Mouse (Mus musculus): ENCODE measurements at regions not wholly inside any gene's neighbourhood (a gene's known extent, or its start where the extent isn't known, plus 50 kb on each side); places are given as distances from the start of the nearest gene placed in this dataset.
"Not testable (repeated sequence)": the region's sequence is repeated elsewhere in the genome, so short reads cannot be mapped to it uniquely, and the experiment has no call there.

DNA sequence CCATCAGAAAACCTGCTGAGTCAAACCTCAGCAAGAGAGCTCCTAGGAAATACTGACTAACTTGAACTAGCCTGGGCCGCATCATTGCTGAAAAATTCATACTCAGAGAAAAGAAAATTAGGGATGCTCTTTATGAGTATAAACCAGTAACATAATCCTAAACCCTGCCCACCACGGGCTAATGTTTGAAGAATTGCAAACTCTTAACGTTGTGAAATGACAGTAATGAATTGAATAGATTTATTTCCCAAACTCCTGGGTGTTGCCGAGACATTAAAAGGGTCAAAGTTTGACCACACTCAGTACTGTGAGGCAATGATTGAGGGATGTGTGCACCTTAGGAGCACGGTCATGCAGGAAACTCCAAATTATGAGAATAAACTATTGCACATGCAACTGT lies 125.3 kb downstream of the Gipc2 start:
- no peak for DNase-seq (ENCODE audit: low read depth, low spot score)
- no peak for TF ChIP-seq CHD2 (IDR thresholded peaks at IDR 0.05; ENCODE audit: low read depth, low read length)
- TF ChIP-seq ZNF384 (IDR thresholded peaks at IDR 0.05; ENCODE audit: low read depth, low read length), result no peak
- no peak for TF ChIP-seq ZC3H11A (IDR thresholded peaks at IDR 0.05; ENCODE audit: borderline replicate concordance, low read depth, low read length)
- no peak for TF ChIP-seq MAFK (IDR thresholded peaks at IDR 0.05; ENCODE audit: insufficient read depth, low read depth, low read length)
- TF ChIP-seq HCFC1 (IDR thresholded peaks at IDR 0.05; ENCODE audit: borderline replicate concordance, insufficient read depth, low read length), result no peak
- H3K9ac ChIP-seq (ENCODE audit: insufficient read depth, low read depth, low read length, poor library complexity, severe bottlenecking), result no peak overlapping the region
- H3K4me3 ChIP-seq (ENCODE audit: insufficient read depth in 1 of 2, low read depth in 1 of 2, low read length in 2 of 2, poor library complexity in 1 of 2, severe bottlenecking in 1 of 2), result no peak overlapping the region
- H3K36me3 ChIP-seq (ENCODE audit: control insufficient read depth, insufficient read depth, low read length, poor library complexity, severe bottlenecking), result no peaks in the 10 kb centered on the region
- H3K9me3 ChIP-seq (ENCODE audit: control insufficient read depth, insufficient read depth, low read depth, low read length), result no peaks in the 10 kb centered on the region
- H3K27ac ChIP-seq (ENCODE audit: insufficient read depth, low read depth, low read length, poor library complexity, severe bottlenecking), result no peak overlapping the region
- no peaks in the 10 kb centered on the region for H3K4me1 ChIP-seq (ENCODE audit: control insufficient read depth in 2 of 2, insufficient read depth in 2 of 2, low read length in 2 of 2, poor library complexity in 1 of 2)
- in situ Hi-C loops (cut with MboI; ENCODE audit: low sequenced_read_pairs in 2 of 2, unreplicated experiment in 2 of 2), result no loop called here

DNA sequence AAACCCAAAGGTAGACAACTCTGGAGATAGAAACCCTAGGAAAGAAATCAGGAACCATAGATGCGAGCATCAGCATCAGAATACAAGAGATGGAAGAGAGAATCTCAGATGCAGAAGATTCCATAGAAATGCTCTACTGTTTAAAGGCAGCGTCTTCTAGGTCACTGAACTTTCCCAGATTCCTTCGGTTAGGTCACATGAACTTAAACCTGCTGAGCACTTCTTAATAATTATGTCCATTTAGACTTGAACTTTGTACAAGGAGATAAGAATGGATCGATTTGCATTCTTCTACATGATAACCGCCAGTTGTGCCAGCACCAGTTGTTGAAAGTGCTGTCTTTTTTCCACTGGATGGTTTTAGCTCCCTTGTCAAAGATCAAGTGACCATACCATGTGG lies 129.2 kb downstream of the Gipc2 start:
- H3K4me3 ChIP-seq (ENCODE audit: insufficient read depth in 1 of 2, low read depth in 1 of 2, low read length in 2 of 2, poor library complexity in 1 of 2, severe bottlenecking in 1 of 2); H3K27ac ChIP-seq (ENCODE audit: insufficient read depth, low read depth, low read length, poor library complexity, severe bottlenecking); H3K9me3 ChIP-seq (ENCODE audit: control insufficient read depth, insufficient read depth, low read depth, low read length); H3K4me1 ChIP-seq (ENCODE audit: control insufficient read depth in 2 of 2, insufficient read depth in 2 of 2, low read length in 2 of 2, poor library complexity in 1 of 2); H3K36me3 ChIP-seq (ENCODE audit: control insufficient read depth, insufficient read depth, low read length, poor library complexity, severe bottlenecking); DNase-seq (ENCODE audit: low read depth, low spot score); H3K9ac ChIP-seq (ENCODE audit: insufficient read depth, low read depth, low read length, poor library complexity, severe bottlenecking); in situ Hi-C loops (cut with MboI; ENCODE audit: low sequenced_read_pairs in 2 of 2, unreplicated experiment in 2 of 2): not testable (repeated sequence)

DNA sequence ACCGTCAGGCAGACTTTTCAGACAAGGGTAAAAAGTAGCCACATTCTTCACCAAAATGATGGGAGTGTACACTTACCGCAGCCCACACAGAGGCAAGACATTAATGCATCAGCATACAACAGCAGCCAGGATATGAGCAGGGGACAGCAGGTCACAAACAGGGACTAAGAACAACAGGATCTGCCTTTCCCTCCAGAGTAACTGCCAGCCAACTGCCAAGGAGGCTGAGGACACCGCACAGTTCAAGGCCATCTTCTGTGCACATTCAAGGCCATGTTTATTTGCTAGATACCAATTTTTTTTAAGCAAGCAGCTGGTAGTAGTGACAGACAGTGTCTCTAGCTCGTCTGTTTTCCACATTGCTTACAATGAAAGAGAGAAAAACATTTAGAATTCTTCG lies 130.6 kb downstream of the Gipc2 start:
- Histone ChIP-seq H3K36me3 (ENCODE audit: control insufficient read depth, insufficient read depth, low read length, poor library complexity, severe bottlenecking) (no peaks in the 10 kb centered on the region), H3K9ac (ENCODE audit: insufficient read depth, low read depth, low read length, poor library complexity, severe bottlenecking) (no peak overlapping the region), H3K27ac (ENCODE audit: insufficient read depth, low read depth, low read length, poor library complexity, severe bottlenecking) (no peak overlapping the region), H3K4me3 (ENCODE audit: insufficient read depth in 1 of 2, low read depth in 1 of 2, low read length in 2 of 2, poor library complexity in 1 of 2, severe bottlenecking in 1 of 2) (no peak overlapping the region), H3K9me3 (ENCODE audit: control insufficient read depth, insufficient read depth, low read depth, low read length) (no peaks in the 10 kb centered on the region), H3K4me1 (ENCODE audit: control insufficient read depth in 2 of 2, insufficient read depth in 2 of 2, low read length in 2 of 2, poor library complexity in 1 of 2) (no peaks in the 10 kb centered on the region)
- TF ChIP-seq MAFK (IDR thresholded peaks at IDR 0.05; ENCODE audit: insufficient read depth, low read depth, low read length) (no peak), ZC3H11A (IDR thresholded peaks at IDR 0.05; ENCODE audit: borderline replicate concordance, low read depth, low read length) (no peak)
- in situ Hi-C loops (cut with MboI; ENCODE audit: low sequenced_read_pairs in 2 of 2, unreplicated experiment in 2 of 2), result no loop called here
- DNase-seq (ENCODE audit: low read depth, low spot score), result no peak

DNA sequence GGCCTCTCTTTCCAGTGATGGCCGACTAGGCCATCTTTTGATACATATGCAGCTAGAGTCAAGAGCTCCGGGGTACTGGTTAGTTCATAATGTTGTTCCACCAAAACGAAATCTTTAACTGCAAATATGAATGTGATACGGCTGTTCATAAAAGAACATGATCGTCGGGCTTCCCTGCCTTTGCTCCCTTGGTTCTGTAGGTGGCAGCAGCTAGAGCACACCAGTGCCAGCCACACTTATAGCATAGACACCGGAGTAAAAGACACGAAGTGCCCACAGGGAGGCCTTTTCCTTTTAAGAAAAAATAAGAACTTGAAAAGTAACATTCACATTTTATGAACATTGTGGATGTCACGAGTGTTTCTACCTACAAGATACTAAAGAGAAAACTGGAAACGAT lies 131.3 kb downstream of the Gipc2 start:
- in situ Hi-C loops (cut with MboI; ENCODE audit: low sequenced_read_pairs in 2 of 2, unreplicated experiment in 2 of 2), result no loop called here
- DNase-seq (ENCODE audit: low read depth, low spot score), result no peak

DNA sequence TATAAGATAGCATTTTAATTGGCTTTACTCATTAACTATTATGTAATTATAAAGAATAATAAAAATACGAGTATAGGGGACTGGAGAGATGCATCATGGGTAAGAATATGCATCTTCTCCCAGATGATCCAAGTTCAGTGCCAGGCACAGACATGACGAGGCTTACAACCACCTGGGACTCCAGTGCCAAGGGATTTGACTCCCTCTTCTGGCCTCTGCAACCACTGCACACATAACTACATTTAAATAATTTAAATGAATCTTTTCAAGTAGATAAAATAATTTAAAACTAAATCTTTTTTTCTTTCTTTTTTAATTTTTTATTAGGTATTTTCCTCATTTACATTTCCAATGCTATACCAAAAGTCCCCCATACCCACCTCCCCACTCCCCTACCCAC lies 131.8 kb downstream of the Gipc2 start:
- Histone ChIP-seq H3K4me1 (ENCODE audit: control insufficient read depth in 2 of 2, insufficient read depth in 2 of 2, low read length in 2 of 2, poor library complexity in 1 of 2) (no peaks in the 10 kb centered on the region), H3K9ac (ENCODE audit: insufficient read depth, low read depth, low read length, poor library complexity, severe bottlenecking) (no peak overlapping the region), H3K27ac (ENCODE audit: insufficient read depth, low read depth, low read length, poor library complexity, severe bottlenecking) (no peak overlapping the region), H3K9me3 (ENCODE audit: control insufficient read depth, insufficient read depth, low read depth, low read length) (no peaks in the 10 kb centered on the region), H3K36me3 (ENCODE audit: control insufficient read depth, insufficient read depth, low read length, poor library complexity, severe bottlenecking) (no peaks in the 10 kb centered on the region), H3K4me3 (ENCODE audit: insufficient read depth in 1 of 2, low read depth in 1 of 2, low read length in 2 of 2, poor library complexity in 1 of 2, severe bottlenecking in 1 of 2) (no peak overlapping the region)
- in situ Hi-C loops (cut with MboI; ENCODE audit: low sequenced_read_pairs in 2 of 2, unreplicated experiment in 2 of 2), result no loop called here
- TF ChIP-seq ZC3H11A (IDR thresholded peaks at IDR 0.05; ENCODE audit: borderline replicate concordance, low read depth, low read length) (no peak), ZNF384 (IDR thresholded peaks at IDR 0.05; ENCODE audit: low read depth, low read length) (no peak), CHD2 (IDR thresholded peaks at IDR 0.05; ENCODE audit: low read depth, low read length) (no peak), MAFK (IDR thresholded peaks at IDR 0.05; ENCODE audit: insufficient read depth, low read depth, low read length) (no peak), HCFC1 (IDR thresholded peaks at IDR 0.05; ENCODE audit: borderline replicate concordance, insufficient read depth, low read length) (no peak)
- DNase-seq (ENCODE audit: low read depth, low spot score), result no peak

More for the DNA sequence above, 131.3 kb downstream of the Gipc2 start:
- H3K4me1 ChIP-seq (ENCODE audit: control insufficient read depth in 2 of 2, insufficient read depth in 2 of 2, low read length in 2 of 2, poor library complexity in 1 of 2), result no peaks in the 10 kb centered on the region
- no peak overlapping the region for H3K27ac ChIP-seq (ENCODE audit: insufficient read depth, low read depth, low read length, poor library complexity, severe bottlenecking)
- H3K9me3 ChIP-seq (ENCODE audit: control insufficient read depth, insufficient read depth, low read depth, low read length), result no peaks in the 10 kb centered on the region
- peak overlapping the region in 1 of 2 experiments; percentile 47; a peak in 2 of 4 replicates for H3K4me3 ChIP-seq (ENCODE audit: insufficient read depth in 1 of 2, low read depth in 1 of 2, low read length in 2 of 2, poor library complexity in 1 of 2, severe bottlenecking in 1 of 2)
- TF ChIP-seq ZC3H11A (IDR thresholded peaks at IDR 0.05; ENCODE audit: borderline replicate concordance, low read depth, low read length) (no peak), HCFC1 (IDR thresholded peaks at IDR 0.05; ENCODE audit: borderline replicate concordance, insufficient read depth, low read length) (no peak), MAFK (IDR thresholded peaks at IDR 0.05; ENCODE audit: insufficient read depth, low read depth, low read length) (no peak), CHD2 (IDR thresholded peaks at IDR 0.05; ENCODE audit: low read depth, low read length) (no peak), ZNF384 (IDR thresholded peaks at IDR 0.05; ENCODE audit: low read depth, low read length) (no peak)
- no peaks in the 10 kb centered on the region for H3K36me3 ChIP-seq (ENCODE audit: control insufficient read depth, insufficient read depth, low read length, poor library complexity, severe bottlenecking)
- no peak overlapping the region for H3K9ac ChIP-seq (ENCODE audit: insufficient read depth, low read depth, low read length, poor library complexity, severe bottlenecking)

Measured in ES-E14 (cell line).